Mouse (Mus musculus) thymus, adult 2 months (tissue): ENCODE measurements at regions not wholly inside any gene's neighbourhood (a gene's known extent, or its start where the extent isn't known, plus 50 kb on each side); places are given as distances from the start of the nearest gene placed in this dataset.

Experiments
- CTCF ChIP-seq: fragments of 200-500 bp; IDR thresholded peaks from 2 replicates; pipeline ENCODE4 v1.5.1; 2012; ENCODE audit warnings: mild to moderate bottlenecking, control low read depth, low read length, moderate library complexity, borderline replicate concordance; ENCODE audit not compliant: control insufficient read depth, poor library complexity, insufficient read depth; ENCODE audit errors: extremely low read depth
- POLR2A ChIP-seq: fragments of 200-500 bp; IDR thresholded peaks from 2 replicates; pipeline ENCODE4 v1.6.1; 2012; ENCODE audit warnings: mild to moderate bottlenecking, low read length, control low read depth, moderate library complexity; ENCODE audit not compliant: control insufficient read depth, poor library complexity, insufficient read depth; ENCODE audit errors: extremely low read depth

GRCm38 (mm10) chr12:25233027-25233535 is 136.1 kb upstream of the Id2 start:
- no peak for TF ChIP-seq POLR2A
- no peak for TF ChIP-seq CTCF
